Mouse (Mus musculus): ENCODE data around the gene Alad. TPM values are rescaled to one million over a fixed set of nuclear protein-coding genes. Genes with fewer than 3 reads are reported as not detected.

Alad gene
- total RNA-seq, 2 experiments from 2014 or later: 26.9 to 30.0 TPM

GRCm38 (mm10) chr4:62517538-62518415, 1.9 kb downstream of the Alad start:
- no peak for DNase-seq

DNA sequence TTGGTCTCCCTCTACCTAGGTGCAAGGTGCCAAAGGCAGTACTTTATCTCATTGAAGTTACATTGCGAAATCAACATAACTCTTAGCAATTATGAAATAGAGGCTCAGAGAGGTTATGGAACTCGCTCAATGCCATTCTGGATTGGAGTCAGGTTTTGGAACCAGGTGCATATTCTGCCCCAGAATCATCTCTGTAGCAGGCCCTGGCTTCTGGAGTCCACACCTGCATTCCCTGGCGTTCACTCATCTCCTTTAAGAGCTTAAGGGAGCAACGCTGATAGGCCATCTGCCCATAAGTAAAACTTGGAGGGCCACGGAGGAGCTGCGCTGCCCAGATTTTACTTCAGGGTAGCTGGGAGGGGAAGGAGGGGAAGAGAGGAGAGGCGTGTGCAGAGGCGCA, 2.7 kb downstream of the Alad start:
- DNase-seq: no peak

DNA sequence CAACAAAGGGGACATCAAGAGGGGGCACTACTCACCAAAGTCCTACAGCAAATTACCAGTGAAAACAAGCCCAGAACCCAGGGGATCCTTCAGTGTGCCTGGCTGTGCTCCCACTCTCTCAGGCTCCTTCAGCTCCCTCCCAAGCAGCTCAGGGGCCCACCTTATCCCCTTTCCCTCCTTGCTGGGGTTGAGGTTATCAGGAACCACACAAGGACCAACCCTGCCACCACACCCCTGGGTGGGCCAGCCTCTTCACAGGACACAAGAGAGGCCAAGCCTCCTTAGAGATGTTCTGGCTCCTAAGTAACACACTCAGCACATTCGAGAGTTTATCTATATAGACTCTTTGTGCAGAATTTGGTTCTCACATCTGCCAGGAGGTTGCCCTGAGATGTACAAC, 3.1 kb downstream of the Alad start:
- DNase-seq: no peak

DNA sequence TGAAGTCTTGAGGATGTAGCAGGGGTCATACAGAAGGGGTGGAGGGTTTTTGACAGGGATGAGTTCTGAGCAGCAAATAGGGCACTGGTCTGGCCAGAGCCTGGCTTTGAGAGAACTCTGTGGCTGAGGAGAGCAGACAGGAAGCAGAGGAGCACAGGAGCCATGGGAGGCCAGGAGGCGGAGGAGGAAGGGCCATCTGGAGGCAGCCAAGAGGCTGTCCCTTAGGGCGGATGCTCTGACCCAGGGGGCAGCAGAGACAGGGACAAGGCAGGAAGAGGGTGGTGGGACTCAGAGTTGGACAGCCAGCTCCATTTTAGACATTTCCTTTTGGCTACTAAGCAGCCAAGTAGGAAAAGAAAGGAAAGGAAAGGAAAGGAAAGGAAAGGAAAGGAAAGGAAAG, 3.6 kb downstream of the Alad start:
- DNase-seq: no peak

- DNase-seq: no peak
These were observed 4.2 kb downstream of the Alad start for GRCm38 (mm10) chr4:62515490-62515889.

- DNase-seq: no peak
These were observed 4.7 kb downstream of the Alad start for GRCm38 (mm10) chr4:62514995-62515394.

DNA sequence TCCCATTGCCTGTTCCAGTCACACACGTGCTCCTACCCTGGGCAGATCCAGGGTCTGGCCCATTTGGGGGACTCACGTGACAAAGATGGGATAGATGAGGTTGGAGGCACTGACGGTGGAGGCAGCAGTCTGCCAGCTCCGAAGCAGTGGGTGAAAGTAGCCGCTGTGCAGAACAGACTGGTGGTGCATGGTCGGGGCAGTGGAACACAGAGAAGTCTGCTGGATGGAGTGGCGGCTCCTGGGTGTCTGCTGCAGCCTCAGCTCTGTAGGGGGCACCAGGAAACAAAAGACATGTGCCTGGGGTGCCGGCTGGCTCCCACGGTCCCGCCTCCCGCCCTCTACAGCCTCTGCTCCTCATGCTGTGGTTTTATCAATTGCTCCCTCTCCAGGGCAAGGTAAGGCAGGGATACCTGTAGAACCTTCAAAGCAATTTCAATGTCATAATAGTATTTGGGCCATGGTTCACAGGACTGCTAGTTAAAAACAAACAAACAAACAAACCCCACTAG, 5.7 kb downstream of the Alad start:
- DNase-seq: no peak

DNA sequence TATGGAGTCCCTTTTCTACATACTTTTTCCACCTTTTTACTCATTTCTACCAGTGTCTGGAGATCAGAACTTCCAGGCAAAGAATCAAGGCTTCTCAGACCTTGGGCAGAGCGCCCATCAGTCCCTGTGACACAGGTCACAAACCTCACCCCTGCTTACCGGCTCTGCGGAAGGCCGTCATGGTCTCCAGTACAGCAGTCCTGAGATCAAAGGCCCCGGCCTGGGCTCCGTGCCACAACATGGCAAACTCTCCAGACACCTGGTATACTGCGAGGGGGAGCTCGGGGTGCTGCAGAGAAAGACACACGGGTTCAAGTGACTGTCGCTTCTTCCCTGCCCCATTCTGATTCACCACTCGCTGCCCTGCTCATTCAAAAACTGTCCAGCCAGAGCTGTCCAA, 9.8 kb downstream of the Alad start:
- no peak for DNase-seq

GRCm38 (mm10) chr4:62508839-62509238, 10.9 kb downstream of the Alad start:
- no peak for DNase-seq

DNA sequence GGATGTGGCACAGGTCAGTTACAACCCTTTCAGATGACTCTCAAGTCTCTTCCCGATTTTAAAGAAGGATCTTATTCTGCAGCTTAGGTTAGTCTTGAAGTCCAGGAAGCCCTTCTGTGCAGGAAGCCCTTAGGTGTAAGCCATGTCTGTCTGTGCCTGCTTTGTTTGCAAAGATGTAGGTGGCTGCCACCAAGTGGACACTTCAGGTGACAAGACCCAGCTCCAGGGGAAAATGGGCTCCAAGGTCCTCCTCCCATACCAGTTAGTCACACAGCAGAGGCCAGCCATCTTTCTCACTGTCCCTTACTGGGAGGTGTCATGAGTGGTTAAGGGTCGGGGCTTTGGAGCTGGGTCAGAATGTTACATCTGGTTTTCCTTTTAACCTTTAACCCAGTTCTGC, 12.9 kb downstream of the Alad start:
- no peak for DNase-seq

- DNase-seq: no peak
These were observed 13.7 kb downstream of the Alad start for GRCm38 (mm10) chr4:62505991-62506390.

- no peak for DNase-seq
These were observed 16.2 kb downstream of the Alad start, which contains the start of gene Hdhd3 for GRCm38 (mm10) chr4:62503374-62503970. Gene Hdhd3 (minus strand): TSS chr4:62503467.

- DNase-seq: no peak
These were observed 16.7 kb downstream of the Alad start for GRCm38 (mm10) chr4:62502969-62503368.

DNA sequence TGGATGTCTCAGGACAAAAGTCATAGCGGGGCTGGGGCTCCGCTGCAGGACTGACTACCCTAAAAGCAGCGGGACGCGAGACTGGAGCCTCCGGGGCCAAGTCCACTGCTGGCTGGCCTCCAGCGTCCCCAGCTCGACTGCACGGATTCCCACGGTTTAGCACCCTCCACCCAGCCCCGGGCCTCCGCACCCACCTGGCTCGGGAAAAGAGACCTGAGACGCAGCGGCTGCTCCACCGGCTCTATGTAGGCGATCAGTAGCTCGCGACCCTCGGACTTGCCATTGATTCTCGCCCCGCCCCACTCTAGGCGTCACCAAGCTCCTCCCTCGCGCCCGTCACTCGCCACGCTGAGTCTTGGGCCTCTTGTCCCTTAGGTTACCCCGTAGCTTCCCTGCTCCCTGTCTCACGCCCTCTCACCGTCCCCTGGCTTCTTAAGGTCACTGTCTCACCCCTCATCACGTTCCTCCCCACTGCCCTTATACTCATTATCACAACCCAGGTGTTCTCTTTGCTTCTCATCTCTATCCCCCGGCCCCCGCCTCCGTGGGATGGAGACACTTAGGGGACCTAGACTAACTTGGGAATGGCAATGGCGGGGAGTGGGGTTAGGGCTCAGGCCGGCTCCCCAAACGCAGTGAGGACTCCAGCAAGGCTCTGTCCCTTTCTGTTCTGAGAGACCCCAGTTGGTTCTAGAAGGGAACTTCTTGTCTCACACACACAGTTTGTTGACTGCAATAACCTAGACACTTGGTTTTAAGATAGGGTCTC, 17.6 kb downstream of the Alad start:
- peak; percentile 85 for DNase-seq

DNA sequence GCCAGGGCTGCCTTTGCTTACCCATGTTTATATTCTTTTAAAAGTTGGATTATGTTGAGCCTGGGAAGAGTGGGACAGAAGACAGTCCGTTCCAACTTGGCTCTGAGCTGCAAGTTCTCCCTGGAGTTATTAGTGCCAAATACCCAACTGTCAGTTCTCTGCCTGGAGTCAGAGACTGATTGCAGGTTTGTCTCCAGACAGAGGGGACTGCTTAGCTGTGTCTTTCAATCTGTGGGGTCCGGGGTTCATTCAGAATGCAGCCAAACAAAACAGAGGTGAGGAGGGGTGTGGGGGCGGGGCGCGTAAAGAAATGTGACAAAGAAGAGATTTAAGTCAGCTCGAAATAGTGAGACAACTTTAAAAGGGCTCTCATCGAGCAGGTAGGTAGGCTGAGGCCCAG, 18.2 kb downstream of the Alad start:
- DNase-seq: no peak

- DNase-seq: no peak
These were observed 18.9 kb downstream of the Alad start for GRCm38 (mm10) chr4:62500799-62501198.

DNA sequence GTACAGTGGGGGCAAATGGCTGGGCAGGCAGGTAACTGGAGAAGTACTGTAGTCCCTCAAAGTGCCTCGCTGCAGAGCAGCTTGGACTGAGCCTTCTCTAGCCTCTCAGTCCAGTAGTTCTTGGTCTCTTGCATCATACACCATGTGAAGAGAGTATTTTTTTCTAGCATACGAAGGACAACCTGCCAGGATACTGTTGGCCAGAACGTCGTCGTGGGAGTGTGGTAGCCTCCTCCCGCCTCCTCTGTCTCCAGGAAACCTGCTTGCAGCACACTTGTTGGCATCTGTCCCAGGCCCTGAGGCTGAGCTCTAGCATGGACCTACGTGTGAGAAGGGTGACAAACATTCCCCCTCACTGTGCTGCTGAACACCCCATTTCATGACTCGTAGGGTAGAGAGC, 22.9 kb downstream of the Alad start:
- DNase-seq: peak; percentile 43

DNA sequence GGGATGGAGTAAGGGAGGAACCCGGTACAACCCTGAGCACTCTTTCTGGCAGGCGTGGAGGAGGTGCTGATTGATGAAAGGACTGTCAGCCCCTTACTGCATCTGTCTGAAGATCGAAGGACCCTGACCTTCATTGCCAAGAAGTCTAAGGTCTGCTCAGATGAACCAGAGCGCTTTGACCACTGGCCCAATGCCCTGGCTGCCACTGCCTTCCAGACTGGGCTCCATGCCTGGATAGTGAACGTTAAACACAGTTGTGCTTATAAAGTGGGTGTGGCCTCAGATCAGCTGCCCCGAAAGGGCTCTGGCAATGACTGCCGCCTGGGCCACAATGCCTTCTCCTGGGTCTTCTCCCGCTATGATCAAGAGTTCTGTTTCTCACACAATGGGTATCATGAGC, 23.8 kb downstream of the Alad start:
- DNase-seq: peak; percentile 56

GRCm38 (mm10) chr4:62494230-62494629, 25.5 kb downstream of the Alad start:
- DNase-seq: no peak

DNA sequence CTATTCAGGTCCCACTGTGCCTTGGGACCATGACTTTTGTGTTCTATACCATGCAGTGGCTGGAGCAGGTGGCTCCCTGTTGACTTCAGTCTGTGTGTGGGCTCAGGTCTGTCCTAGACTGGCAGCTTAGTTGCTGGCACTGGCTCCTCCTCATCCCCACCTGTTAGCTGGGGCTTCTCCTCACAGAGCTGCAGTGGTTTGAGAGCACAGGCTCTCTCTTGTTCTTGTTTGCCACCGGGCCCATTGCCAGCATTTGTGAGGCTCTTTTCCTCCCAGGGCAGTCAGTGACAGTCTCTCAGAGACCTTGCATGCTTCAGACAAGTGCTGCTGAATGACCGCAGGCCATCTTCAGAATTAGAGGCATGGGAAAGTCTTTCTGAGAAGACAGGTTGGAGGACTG, 27.0 kb downstream of the Alad start:
- no peak for DNase-seq

GRCm38 (mm10) chr4:62487914-62488313, 31.8 kb downstream of the Alad start:
- DNase-seq: no peak

DNA sequence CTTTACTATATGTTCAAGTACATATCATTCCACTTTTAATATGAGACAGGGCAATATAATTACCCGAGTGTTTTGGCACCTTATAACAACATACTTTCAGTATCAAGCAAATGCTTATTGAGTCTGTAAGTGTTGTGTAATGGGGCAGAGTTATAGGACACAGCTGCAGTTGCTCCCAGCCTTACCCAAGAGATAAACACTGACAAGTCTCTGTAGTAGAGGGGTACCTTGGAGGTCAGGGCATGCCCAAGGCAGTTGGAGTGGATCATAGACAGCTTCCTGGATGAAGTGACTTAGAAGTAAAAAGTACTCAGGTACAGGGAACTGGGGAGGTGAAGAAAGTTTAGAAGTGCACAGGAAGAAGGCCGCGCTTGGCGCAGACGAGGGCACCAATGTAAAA, 32.5 kb downstream of the Alad start:
- no peak for DNase-seq

DNA sequence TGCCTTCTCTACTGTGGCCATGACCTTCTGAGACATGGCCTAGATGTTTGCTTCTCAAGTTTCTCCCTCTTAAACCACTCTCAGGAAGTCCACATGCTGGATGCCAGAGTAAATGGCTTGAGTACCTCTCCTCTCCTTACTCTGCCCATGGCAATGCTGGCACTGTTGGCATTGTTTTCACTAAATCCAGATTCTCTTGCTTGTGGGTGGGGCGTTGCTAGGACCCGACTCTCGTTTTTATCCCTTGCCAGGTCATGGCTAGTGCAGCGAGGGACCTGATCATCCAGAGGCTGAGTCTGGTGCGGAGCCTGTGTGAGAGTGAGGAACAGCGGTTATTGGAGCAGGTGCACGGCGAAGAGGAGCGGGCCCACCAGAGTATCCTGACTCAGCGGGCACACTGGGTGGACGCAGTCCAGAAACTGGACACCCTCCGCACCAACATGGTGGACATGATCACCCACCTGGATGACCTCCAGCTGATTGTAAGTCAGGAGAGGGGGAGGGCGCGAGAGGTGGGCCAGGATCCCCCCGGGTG, 33.5 kb downstream of the Alad start:
- no peak for DNase-seq
